In the genomic region with DNA sequence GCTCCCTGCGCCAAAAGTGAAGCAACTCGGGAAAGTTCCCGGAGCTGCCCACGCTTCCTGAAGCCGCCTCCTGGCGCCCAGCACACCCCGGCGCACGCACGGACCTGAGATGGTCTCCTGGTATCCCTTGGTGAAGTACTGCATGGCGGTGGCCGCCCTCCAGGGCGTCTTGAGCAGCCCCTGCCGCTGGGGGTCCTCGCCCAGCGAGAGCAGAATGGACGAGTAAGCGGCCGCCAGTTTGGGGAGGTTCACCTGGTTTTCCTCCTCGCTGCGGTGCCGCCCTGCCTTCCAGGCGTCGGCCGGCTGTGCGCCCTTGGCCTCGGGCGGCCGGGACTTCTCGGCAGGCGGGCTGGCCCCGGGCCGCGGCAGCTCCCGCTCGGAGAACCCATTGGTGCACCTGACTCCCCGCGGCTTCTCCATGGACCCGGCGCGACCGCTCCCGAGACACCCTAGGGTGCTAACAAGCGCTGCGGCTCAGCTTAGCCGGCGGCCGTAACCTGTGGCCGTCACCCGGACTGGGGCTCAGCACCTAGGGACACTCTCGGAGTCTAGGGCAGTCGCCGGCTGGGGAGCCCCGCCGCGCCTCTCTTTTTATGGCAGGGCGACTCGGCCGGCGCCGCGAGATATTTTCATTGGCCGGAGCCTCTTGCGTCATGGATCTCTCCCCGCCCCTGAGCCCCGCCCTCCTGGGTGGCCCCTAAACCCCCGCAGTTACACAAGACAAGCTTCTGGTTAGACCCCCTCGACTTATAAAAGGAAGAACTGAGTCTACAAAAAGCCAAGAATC, we compare ENCODE assay signal across 8 mouse cellular contexts. TPM values are rescaled to one million over a fixed set of nuclear protein-coding genes. Genes with fewer than 3 reads are reported as not detected.
DNase-seq lines count a peak whose midpoint lies in the region; ATAC-seq and TF ChIP-seq lines count a peak whose summit lies in the region.

A gene (minus strand): TSS at position 566 of the 787 bp plus-strand sequence.

- no peaks in the 10 kb centered on the region for H3K27me3 ChIP-seq in intestine, postnatal 0 days (replicated peaks; ENCODE audit: control insufficient read depth, insufficient read depth, low read length)
- H3K27me3 ChIP-seq in midbrain, embryonic 10.5 days (ENCODE audit: low read depth, poor library complexity, severe bottlenecking) = peaks cover 25% of the 10 kb centered on the region

- H3K27ac ChIP-seq in intestine, postnatal 0 days (ENCODE audit: low read depth, low read length) = peak within 1 kb of the TSS; percentile 84
- peak within 1 kb of the TSS; percentile 63 for H3K27ac ChIP-seq in midbrain, embryonic 10.5 days (replicated peaks)

- H3K4me3 ChIP-seq in intestine, postnatal 0 days (ENCODE audit: low read depth, low read length) = peak within 1 kb of the TSS; percentile 64
- H3K4me3 ChIP-seq in midbrain, embryonic 10.5 days = peak within 1 kb of the TSS; percentile 87

- peak within 1 kb of the TSS; percentile 70 for H3K9ac ChIP-seq in intestine, postnatal 0 days (ENCODE audit: low read depth, low read length)

- H3K4me2 ChIP-seq in intestine, postnatal 0 days (replicated peaks; ENCODE audit: low read depth) = peak within 1 kb of the TSS; percentile 91

- under 1% methylated on average over 68 of the region's 68 CpGs for WGBS in intestine, postnatal 0 days
- WGBS in midbrain, embryonic 10.5 days = under 1% methylated on average over 68 of the region's 68 CpGs

- no peaks in the 10 kb centered on the region for H3K36me3 ChIP-seq in intestine, postnatal 0 days (ENCODE audit: control insufficient read depth, insufficient read depth)
- no peaks in the 10 kb centered on the region for H3K36me3 ChIP-seq in midbrain, embryonic 10.5 days

- no peaks in the 10 kb centered on the region for H3K4me1 ChIP-seq in intestine, postnatal 0 days (replicated peaks; ENCODE audit: control insufficient read depth, insufficient read depth, low read length)
- H3K4me1 ChIP-seq in midbrain, embryonic 10.5 days = peaks cover 10% of the 10 kb centered on the region

- no peaks in the 10 kb centered on the region for H3K9me3 ChIP-seq in intestine, postnatal 0 days (ENCODE audit: control insufficient read depth)
- H3K9me3 ChIP-seq in midbrain, embryonic 10.5 days (replicated peaks) = no peaks in the 10 kb centered on the region

- DNase-seq in adrenal gland, adult 18-20 months (ENCODE audit: low spot score in 2 of 2) = peak; percentile 93 to 96
- peak; percentile 85 for DNase-seq in embryo, embryonic 11 days
- DNase-seq in gastrocnemius, postnatal 36 days = peak; percentile 72 to 77
- peak; percentile 59 to 63 for DNase-seq in left cerebral cortex, postnatal 36 days (ENCODE audit: low spot score in 2 of 2)
- DNase-seq in midbrain, embryonic 10.5 days (ENCODE audit: low spot score) = peak; percentile 76
- DNase-seq in right cerebral cortex, postnatal 4 days = peak; percentile 65
- DNase-seq in yolk sac, embryonic 10.5 days (ENCODE audit: low spot score) = peak; percentile 83

- intact Hi-C loops in gastrocnemius, postnatal 36 days (cut with DNase I) = loop anchor here (5.0 kb wide), 1 partner anchor 307 kb away; a partner anchor contains a TSS
- intact Hi-C loops in left cerebral cortex, postnatal 36 days (cut with DNase I) = no loop called here

- peak; percentile 81 for ATAC-seq in intestine, postnatal 0 days

- peak; percentile 24; the same call in 1 of the 2 replicates for TF ChIP-seq CTCF in intestine, postnatal 0 days (IDR thresholded peaks at IDR 0.05; ENCODE audit: low read depth)

RNA-seq across cellular contexts. Expression of the gene that starts here (rescaled TPM):
- total RNA-seq in adrenal gland, adult 18-20 months (2021) = 100 to 1,000 TPM in 1 of 2 experiments, 10 to 100 TPM in 1; 72.7 to 115 TPM
- total RNA-seq in gastrocnemius, postnatal 36 days (2021) = 1 to 10 TPM; 2.0 to 2.6 TPM
- polyA plus RNA-seq in intestine, postnatal 0 days (2015; fragmentation: Nextera tagmentation; extraction: Ambion mirVana) = 33.5 and 37.1 TPM in 2 replicates
- total RNA-seq in left cerebral cortex, postnatal 36 days (2021) = 1 to 10 TPM; 1.1 to 1.5 TPM
- polyA plus RNA-seq in midbrain, embryonic 10.5 days (2016; fragmentation: Nextera tagmentation; extraction: Ambion mirVana) = 1.4 and 2.2 TPM in 2 replicates

Comparison
In these comparisons a context has a peak if more than half of its experiments do, and no peak if none do; other contexts are left out.
1. Peak in every context shown above with its lines: DNase-seq, ATAC-seq, H3K4me3 ChIP-seq and H3K27ac ChIP-seq.
2. RNA of the gene that starts here (total RNA-seq): 72.7 to 115 TPM in adrenal gland, adult 18-20 months; 2.0 to 2.6 TPM in gastrocnemius, postnatal 36 days and 1.1 to 1.5 TPM in left cerebral cortex, postnatal 36 days; every median in the first group is over 10 times any median in the second.
3. RNA of the gene that starts here (polyA plus RNA-seq): 33.5 to 37.1 TPM in intestine, postnatal 0 days; 1.4 to 2.2 TPM in midbrain, embryonic 10.5 days; every median in the first group is over 10 times any median in the second.